Mouse (Mus musculus): ENCODE data around the gene Ano2. TPM values are rescaled to one million over a fixed set of nuclear protein-coding genes. Genes with fewer than 3 reads are reported as not detected.

Gene Ano2
- polyA plus RNA-seq, 2 experiments: 0.03 TPM; not detected in 1

DNA sequence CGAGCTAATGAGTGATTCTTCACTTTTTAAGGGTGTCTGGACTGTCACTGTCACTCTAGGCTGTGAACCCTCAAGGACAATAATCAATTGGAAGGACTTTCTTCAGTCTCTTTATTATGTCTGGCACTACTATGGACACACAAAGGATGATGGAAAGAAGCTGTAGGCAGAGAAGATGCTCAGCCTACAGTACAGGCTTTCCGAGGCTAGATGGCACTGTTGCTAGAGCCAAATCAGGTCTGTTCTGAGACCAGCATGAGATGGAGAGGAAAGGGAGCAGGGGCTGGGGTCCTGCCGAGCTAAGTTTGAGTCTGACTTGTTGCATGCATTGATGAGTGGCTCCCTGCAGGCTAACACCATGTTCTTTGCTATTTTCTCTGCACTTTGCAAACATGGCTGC lies 264.7 kb downstream of the Ano2 start:
- H3K27ac ChIP-seq: no peak overlapping the region
- ATAC-seq (ENCODE audit: insufficient read depth) (no peak), DNase-seq (ENCODE audit: low read depth in 3 of 3, low spot score in 3 of 3) (no peak)
- H3K27me3 ChIP-seq (ENCODE audit: control insufficient read depth, insufficient read depth, low read length): no peaks in the 10 kb centered on the region
- H3K4me1 ChIP-seq (replicated peaks; ENCODE audit: control insufficient read depth in 2 of 2, insufficient read depth in 2 of 2, low read length in 1 of 2): no peaks in the 10 kb centered on the region
- no peaks in the 10 kb centered on the region for H3K9me3 ChIP-seq (ENCODE audit: control insufficient read depth, low read length)
- H3K4me3 ChIP-seq (ENCODE audit: insufficient read depth in 1 of 2, low read depth in 2 of 2, low read length in 2 of 2): no peak overlapping the region
- no peak overlapping the region for H3K9ac ChIP-seq (replicated peaks)
- TF ChIP-seq CTCF (IDR thresholded peaks at IDR 0.05; ENCODE audit: low read depth) (peak; percentile 48), EP300 (IDR thresholded peaks at IDR 0.05; ENCODE audit: low read depth) (no peak)
- no peak overlapping the region for H3K4me2 ChIP-seq (ENCODE audit: low read depth)
- 16% methylated on average over 3 of the region's 3 CpGs for WGBS (ENCODE audit: insufficient replicate concordance)
- H3K36me3 ChIP-seq (replicated peaks; ENCODE audit: control insufficient read depth, insufficient read depth, low read depth): no peaks in the 10 kb centered on the region

DNA sequence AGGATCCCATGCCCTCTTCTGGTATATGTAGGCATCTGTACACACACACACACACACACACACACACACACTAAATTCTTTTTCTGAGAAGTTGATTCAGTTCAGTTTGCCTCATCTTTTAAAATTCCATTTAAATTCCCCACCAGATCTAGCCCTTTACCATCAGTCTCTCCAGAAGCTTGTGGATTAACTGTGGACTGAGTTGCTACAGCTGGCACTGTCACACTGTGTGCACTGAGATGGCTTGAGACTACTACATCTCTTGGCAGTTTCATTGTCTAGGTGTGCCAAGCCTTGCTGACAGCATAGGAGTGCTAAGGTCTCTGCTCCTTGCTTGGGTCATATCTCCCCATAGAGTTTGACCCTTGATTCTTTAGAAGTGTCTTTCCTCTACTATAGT lies 283.3 kb downstream of the Ano2 start:
- no peaks in the 10 kb centered on the region for H3K36me3 ChIP-seq (replicated peaks; ENCODE audit: control insufficient read depth, insufficient read depth, low read depth)
- no peak overlapping the region for H3K4me3 ChIP-seq (ENCODE audit: insufficient read depth in 1 of 2, low read depth in 2 of 2, low read length in 2 of 2)
- H3K9ac ChIP-seq (replicated peaks): no peak overlapping the region
- DNase-seq (ENCODE audit: low read depth in 3 of 3, low spot score in 3 of 3): no peak
- H3K27me3 ChIP-seq (ENCODE audit: control insufficient read depth, insufficient read depth, low read length): no peaks in the 10 kb centered on the region
- no peaks in the 10 kb centered on the region for H3K4me1 ChIP-seq (replicated peaks; ENCODE audit: control insufficient read depth in 2 of 2, insufficient read depth in 2 of 2, low read length in 1 of 2)
- no peak for ATAC-seq (ENCODE audit: insufficient read depth)
- H3K9me3 ChIP-seq (ENCODE audit: control insufficient read depth, low read length): no peaks in the 10 kb centered on the region
- TF ChIP-seq EP300 (IDR thresholded peaks at IDR 0.05; ENCODE audit: low read depth): no peak
- TF ChIP-seq CTCF (IDR thresholded peaks at IDR 0.05; ENCODE audit: low read depth): no peak
- no peak overlapping the region for H3K27ac ChIP-seq
- H3K4me2 ChIP-seq (ENCODE audit: low read depth): no peak overlapping the region

DNA sequence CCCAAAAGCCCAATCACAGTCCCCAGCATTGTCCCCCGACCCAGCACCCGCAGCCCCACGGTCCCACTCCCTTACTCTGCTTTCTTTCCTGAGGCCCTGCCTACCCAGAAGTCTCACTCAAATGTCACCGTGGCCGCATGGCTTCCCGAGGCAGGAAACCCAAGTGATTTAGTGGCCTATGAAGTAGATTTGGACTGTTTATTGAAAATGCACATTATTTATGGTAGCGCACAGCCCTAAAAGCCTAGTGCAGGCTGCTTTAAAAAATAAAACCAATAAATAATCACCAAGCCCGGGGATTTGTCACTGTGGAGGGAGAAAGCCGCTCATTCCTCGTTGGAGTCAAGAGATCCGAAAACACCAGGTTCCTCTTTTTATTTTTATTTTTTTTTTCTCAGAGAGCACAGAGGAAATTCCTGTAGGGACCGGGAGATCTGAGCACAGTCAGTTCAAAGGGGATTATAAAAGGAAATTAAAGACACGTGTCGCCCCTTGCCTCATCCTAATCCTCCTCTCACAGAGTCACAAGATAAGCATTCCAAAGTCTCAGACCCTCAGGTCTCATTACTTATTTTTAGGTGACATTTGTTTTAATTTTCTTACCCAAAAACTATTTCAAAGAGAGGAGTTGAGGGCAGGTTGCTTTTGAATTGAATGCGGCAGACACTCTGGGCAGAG lies 285.7 kb downstream of the Ano2 start:
- TF ChIP-seq EP300 (IDR thresholded peaks at IDR 0.05; ENCODE audit: low read depth): no peak
- Histone ChIP-seq H3K9me3 (ENCODE audit: control insufficient read depth, low read length) (no peaks in the 10 kb centered on the region), H3K4me3 (ENCODE audit: insufficient read depth in 1 of 2, low read depth in 2 of 2, low read length in 2 of 2) (no peak overlapping the region), H3K9ac (replicated peaks) (no peak overlapping the region), H3K4me1 (replicated peaks; ENCODE audit: control insufficient read depth in 2 of 2, insufficient read depth in 2 of 2, low read length in 1 of 2) (no peaks in the 10 kb centered on the region), H3K4me2 (ENCODE audit: low read depth) (no peak overlapping the region), H3K27ac (no peak overlapping the region), H3K27me3 (ENCODE audit: control insufficient read depth, insufficient read depth, low read length) (no peaks in the 10 kb centered on the region), H3K36me3 (replicated peaks; ENCODE audit: control insufficient read depth, insufficient read depth, low read depth) (no peaks in the 10 kb centered on the region)
- 23% methylated on average over 15 of the region's 15 CpGs for WGBS (ENCODE audit: insufficient replicate concordance)
- ATAC-seq (ENCODE audit: insufficient read depth): no peak
- DNase-seq (ENCODE audit: low read depth in 3 of 3, low spot score in 3 of 3): no peak

DNA sequence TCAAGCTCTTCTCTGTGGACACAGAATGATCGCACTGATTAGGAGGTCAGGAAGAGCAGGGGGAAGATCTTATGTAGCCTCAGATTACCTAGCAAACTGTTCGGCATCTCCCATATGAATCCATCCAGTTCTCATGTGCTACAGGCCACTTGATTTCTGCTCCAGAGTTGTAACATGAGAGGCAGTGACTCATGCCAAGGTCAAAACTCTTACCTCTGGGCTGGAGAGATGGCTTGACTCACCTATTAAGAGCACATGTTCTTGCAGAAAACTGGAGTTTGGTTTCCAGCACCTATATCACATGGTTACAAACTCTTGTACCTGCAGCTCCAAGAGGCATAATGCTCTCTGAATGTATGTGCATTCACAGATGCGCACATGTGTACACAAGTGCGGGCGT lies 289.4 kb downstream of the Ano2 start:
- 72% methylated on average over 5 of the region's 5 CpGs for WGBS (ENCODE audit: insufficient replicate concordance)
- no peak for TF ChIP-seq CTCF (IDR thresholded peaks at IDR 0.05; ENCODE audit: low read depth)
- no peak for TF ChIP-seq EP300 (IDR thresholded peaks at IDR 0.05; ENCODE audit: low read depth)
- ATAC-seq (ENCODE audit: insufficient read depth): no peak

DNA sequence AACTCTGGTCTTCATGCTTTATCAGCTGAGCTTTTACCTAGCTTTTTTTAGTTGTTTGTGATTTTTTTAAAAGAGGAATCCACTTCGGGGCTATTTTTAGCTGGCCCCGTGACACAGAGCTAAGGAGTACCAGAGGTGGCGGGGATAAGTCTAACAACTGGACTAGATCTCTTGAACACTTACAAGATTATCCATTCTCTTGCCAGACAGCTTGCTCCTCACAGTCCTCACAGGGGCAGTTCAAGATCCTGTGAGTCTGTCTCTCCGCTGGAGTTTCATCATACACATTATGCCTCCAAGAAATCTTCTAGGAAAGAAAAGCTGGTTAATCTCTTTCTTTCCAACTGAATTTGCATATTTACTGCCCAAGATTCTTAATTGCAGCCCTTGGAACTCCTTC lies 293.8 kb downstream of the Ano2 start:
- Histone ChIP-seq H3K27ac (no peak overlapping the region), H3K4me1 (replicated peaks; ENCODE audit: control insufficient read depth in 2 of 2, insufficient read depth in 2 of 2, low read length in 1 of 2) (no peaks in the 10 kb centered on the region), H3K9me3 (ENCODE audit: control insufficient read depth, low read length) (no peaks in the 10 kb centered on the region), H3K36me3 (replicated peaks; ENCODE audit: control insufficient read depth, insufficient read depth, low read depth) (no peaks in the 10 kb centered on the region), H3K4me2 (ENCODE audit: low read depth) (no peak overlapping the region), H3K4me3 (ENCODE audit: insufficient read depth in 1 of 2, low read depth in 2 of 2, low read length in 2 of 2) (no peak overlapping the region), H3K9ac (replicated peaks) (no peak overlapping the region), H3K27me3 (ENCODE audit: control insufficient read depth, insufficient read depth, low read length) (no peaks in the 10 kb centered on the region)
- WGBS (ENCODE audit: insufficient replicate concordance): 43% methylated on average over 4 of the region's 4 CpGs
- ATAC-seq (ENCODE audit: insufficient read depth): no peak
- TF ChIP-seq CTCF (IDR thresholded peaks at IDR 0.05; ENCODE audit: low read depth) (no peak), EP300 (IDR thresholded peaks at IDR 0.05; ENCODE audit: low read depth) (no peak)
- DNase-seq (ENCODE audit: low read depth in 3 of 3, low spot score in 3 of 3): no peak

More for the DNA sequence above, 289.4 kb downstream of the Ano2 start:
- H3K4me1 ChIP-seq (replicated peaks; ENCODE audit: control insufficient read depth in 2 of 2, insufficient read depth in 2 of 2, low read length in 1 of 2): no peaks in the 10 kb centered on the region
- no peaks in the 10 kb centered on the region for H3K36me3 ChIP-seq (replicated peaks; ENCODE audit: control insufficient read depth, insufficient read depth, low read depth)
- no peak overlapping the region for H3K4me3 ChIP-seq (ENCODE audit: insufficient read depth in 1 of 2, low read depth in 2 of 2, low read length in 2 of 2)
- DNase-seq (ENCODE audit: low read depth in 3 of 3, low spot score in 3 of 3): no peak
- no peaks in the 10 kb centered on the region for H3K9me3 ChIP-seq (ENCODE audit: control insufficient read depth, low read length)
- no peak overlapping the region for H3K27ac ChIP-seq
- H3K9ac ChIP-seq (replicated peaks): no peak overlapping the region
- no peaks in the 10 kb centered on the region for H3K27me3 ChIP-seq (ENCODE audit: control insufficient read depth, insufficient read depth, low read length)
- H3K4me2 ChIP-seq (ENCODE audit: low read depth): no peak overlapping the region

Data from liver, embryonic 14.5 days (tissue).